Mouse (Mus musculus): ENCODE data around the gene Nipal1. TPM values are rescaled to one million over a fixed set of nuclear protein-coding genes. Genes with fewer than 3 reads are reported as not detected.

Gene Nipal1
- total RNA-seq, 2 experiments from 2014 or later = not detected

Other genes with a start within 250 kb of the Nipal1 start
- under 1 TPM; 0.05 to 0.18 TPM for gene Corin, start 143.3 kb upstream of the Nipal1 start, total RNA-seq (2021)
- gene Nfxl1, start 88.1 kb upstream of the Nipal1 start, total RNA-seq (2021) = 1 to 10 TPM; 3.0 to 4.0 TPM
- not detected for gene Zar1, start 66.5 kb upstream of the Nipal1 start, total RNA-seq (2021)
- not detected for gene Gm5868, start 60.2 kb upstream of the Nipal1 start, total RNA-seq (2021)
- gene Cnga1, start 3.5 kb upstream of the Nipal1 start, total RNA-seq (2021) = not detected
- under 1 TPM in 1 of 2 experiments, not detected in 1; 0.11 TPM for gene Txk, start 105.0 kb downstream of the Nipal1 start, total RNA-seq (2021)
- 1 to 10 TPM; 1.8 to 1.9 TPM for gene Tec, start 220.7 kb downstream of the Nipal1 start, total RNA-seq (2021)

Measured in gastrocnemius, postnatal 25 days (tissue).